Mouse (Mus musculus): ENCODE data around the gene Smarcd1.

Gene Smarcd1

GRCm38 (mm10) chr15:99727525-99727924 lies 25.6 kb downstream of the Smarcd1 start:
- DNase-seq (ENCODE audit: extremely low read depth, insufficient read length, low spot score), result no peak

DNA sequence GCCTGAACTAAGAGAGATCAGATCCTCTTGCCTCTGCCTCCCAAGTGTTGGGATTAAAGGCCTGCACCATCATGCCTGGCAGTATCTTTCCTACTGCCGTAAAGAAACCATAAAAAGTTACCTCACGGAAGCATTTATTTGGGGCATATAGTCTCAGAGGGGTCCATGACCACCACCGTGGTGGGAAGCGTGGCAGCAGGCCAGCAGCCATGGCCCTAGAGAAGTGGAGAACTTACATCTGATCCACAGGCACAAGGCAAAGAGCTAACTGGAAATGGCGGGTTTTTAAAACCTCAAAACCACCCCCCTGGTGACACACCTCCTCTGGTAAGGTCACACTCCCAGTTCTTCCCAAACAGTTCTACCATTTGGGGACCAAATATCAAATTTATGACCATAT lies 26.3 kb downstream of the Smarcd1 start:
- no peak for DNase-seq (ENCODE audit: extremely low read depth, insufficient read length, low spot score)

- no peak for DNase-seq (ENCODE audit: extremely low read depth, insufficient read length, low spot score)
These were observed 27.3 kb downstream of the Smarcd1 start for GRCm38 (mm10) chr15:99729056-99729783.

- DNase-seq (ENCODE audit: extremely low read depth, insufficient read length, low spot score), result no peak
These were observed 29.2 kb downstream of the Smarcd1 start for GRCm38 (mm10) chr15:99731167-99731566.

DNA sequence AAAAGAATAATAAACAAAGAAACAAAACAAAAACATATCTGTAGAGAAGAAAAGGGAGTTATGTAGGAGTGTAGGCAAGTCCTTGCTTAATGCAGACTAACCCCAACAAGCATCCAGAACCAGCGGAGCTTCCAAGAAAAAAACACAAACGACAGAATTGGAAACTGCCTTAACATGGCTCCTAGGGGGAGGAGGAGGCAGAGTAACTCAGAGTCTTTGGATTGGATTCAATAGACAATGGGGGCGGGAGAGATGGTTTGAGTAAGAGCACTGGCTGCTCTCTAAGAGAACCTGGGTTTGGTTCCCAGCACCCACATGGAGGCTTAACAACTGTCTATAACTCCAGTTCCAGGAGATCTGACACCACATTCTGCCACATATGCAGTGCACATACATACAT lies 29.7 kb downstream of the Smarcd1 start:
- no peak for DNase-seq (ENCODE audit: extremely low read depth, insufficient read length, low spot score)

DNA sequence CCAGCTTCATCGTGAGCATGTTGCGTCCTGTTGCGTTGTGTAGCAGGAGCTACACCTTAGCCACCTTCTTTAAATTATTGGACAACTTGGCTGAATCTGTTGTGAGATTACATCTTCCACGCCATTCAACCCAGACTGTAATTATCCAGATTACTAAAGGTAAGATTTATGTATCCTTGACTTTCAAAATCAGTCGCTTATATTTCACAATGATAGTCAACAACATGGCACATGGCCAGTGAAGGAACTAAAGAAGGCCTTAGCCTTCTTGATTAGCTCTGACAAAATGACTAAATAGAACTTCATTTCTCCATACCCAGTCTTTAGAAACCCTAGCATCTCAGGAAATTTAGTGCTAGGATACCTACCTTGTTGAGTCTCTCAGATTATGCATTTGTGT lies 31.3 kb downstream of the Smarcd1 start:
- no peak for DNase-seq (ENCODE audit: extremely low read depth, insufficient read length, low spot score)

DNA sequence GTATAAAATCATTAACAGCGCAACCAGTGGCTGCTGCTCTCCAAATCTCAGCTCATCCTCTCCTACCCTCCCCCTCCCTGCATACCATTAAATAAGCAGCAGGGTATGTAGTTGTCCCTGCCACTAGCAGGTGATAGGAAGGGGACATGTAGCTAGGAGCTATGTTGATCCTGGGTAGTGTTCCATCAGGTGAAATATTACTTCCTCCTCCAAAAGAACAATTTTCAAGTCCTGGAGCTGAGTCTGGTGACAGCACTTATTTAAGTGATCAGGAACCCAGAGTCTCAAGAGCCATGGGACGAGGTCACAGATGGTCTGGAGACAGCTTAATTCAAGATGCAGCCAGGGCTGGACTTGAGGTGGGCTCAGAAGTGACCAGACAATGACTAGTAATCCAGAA lies 33.7 kb downstream of the Smarcd1 start:
- no peak for DNase-seq (ENCODE audit: extremely low read depth, insufficient read length, low spot score)

DNA sequence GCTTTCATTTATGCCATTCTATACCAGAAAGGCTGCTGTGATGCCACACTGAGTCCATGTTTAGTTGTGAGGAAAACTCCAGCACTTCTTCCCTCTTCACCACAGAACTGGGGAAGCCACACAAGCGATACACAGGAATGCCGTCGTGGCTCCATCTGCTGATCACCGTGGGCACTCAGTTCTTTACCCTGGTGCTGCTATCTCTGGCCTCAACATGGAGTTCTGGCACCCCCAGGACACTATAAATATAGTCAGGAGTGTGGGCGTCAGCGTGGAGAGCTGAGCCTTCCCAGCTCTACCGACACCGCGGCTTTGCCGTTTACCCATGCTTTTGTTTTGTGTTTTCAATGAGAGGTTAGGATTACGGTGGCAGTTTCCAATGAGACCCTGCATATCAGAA lies 34.7 kb downstream of the Smarcd1 start:
- no peak for DNase-seq (ENCODE audit: extremely low read depth, insufficient read length, low spot score)

DNA sequence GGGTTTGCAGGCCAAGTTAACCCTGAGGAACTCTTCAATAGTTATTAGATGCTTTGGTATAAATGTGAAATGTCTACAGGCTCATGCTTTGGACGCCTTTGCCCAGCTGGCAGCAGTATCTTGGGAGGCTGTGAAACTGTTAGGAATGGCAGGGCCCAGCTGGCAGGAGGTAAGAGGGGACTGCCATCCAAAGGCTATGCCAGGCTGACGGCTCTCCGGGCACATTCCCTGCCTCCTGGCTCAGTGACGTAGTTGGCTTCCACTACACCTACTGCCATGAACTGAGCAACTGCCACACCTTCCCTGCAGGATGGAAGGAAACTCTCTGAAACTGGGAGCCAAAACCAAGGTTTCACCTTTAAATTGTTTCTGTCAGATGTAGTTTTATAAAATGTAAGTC lies 38.3 kb downstream of the Smarcd1 start:
- DNase-seq (ENCODE audit: extremely low read depth, insufficient read length, low spot score), result no peak

- no peak for DNase-seq (ENCODE audit: extremely low read depth, insufficient read length, low spot score)
These were observed 52.3 kb downstream of the Smarcd1 start for GRCm38 (mm10) chr15:99754204-99754603.

Data from 3134 (cell line).